Mouse (Mus musculus) cerebellum, postnatal 4 days (tissue): ENCODE measurements around the gene Pbrm1.

ENCODE experiments used
- DNase-seq, 2 experiments: peaks; one replicate each; pipeline ENCODE4 v3.0.0; 2022; ENCODE audit warnings: low spot score in 2 of 2, mixed read lengths in 1 of 2

Gene Pbrm1

GRCm38 (mm10) chr14:31166827-31167226 is 147.9 kb downstream of the Pbrm1 start:
- no peak for DNase-seq

DNA sequence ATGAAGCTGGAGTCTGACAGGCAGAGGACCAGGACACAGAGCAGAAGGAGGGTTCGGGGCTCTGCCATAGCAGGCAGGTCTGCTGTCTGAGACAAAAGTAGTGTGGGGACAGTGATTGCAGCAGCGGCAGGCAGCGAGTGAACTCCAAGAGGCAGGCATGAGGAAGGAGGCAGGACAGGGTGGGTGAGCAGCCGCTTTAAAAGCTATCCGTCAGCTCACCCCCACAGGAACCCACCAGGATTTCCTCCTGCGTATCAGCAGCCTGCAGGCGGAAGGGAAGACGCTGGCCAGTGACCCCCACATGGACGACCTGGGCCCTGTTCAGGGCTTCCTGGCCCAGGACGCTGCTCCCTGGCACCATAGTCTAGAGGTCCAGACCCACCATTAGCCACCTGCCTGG is 149.5 kb downstream of the Pbrm1 start, which contains the start of gene Stab1:
Gene Stab1, minus strand, starts transcription at position 217 of the 400 bp plus-strand sequence.
- no peak for DNase-seq

DNA sequence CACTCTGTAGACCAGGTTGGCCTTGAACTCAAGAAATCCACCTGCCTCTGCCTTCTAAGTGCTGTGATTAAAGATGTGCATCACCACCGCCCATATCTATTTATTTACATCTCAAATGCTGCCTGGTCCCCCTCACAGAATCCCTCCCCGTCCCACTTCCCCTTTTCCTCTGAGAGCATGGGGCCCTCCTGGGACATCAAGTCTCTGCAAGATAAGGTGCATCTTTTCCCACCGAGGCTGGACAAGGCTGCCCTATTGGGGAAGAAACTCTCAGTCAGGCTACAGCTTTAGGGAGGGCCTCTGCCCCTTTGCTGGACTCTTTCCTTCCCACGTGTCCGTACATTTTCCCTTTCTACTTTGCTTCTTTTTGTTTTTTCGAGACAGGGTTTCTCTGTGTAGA is 150.6 kb downstream of the Pbrm1 start:
- DNase-seq: no peak

- DNase-seq: no peak
These were observed 152.0 kb downstream of the Pbrm1 start for GRCm38 (mm10) chr14:31170963-31171362.
